Mouse (Mus musculus) erythroid progenitor cell, adult 5-6 weeks (primary cell): ENCODE data around the gene Pxt1. TPM values are rescaled to one million over a fixed set of nuclear protein-coding genes. Genes with fewer than 3 reads are reported as not detected.

Experiments used
- ATAC-seq: replicated peaks from 2 replicates; pipeline ENCODE4 v1.8.0; 2016; ENCODE audit warnings: moderate number of reproducible peaks, mild to moderate bottlenecking, moderate TSS enrichment, inconsistent platforms; ENCODE audit not compliant: poor library complexity, low FRiP score, severe bottlenecking
- total RNA-seq, 2 experiments: library from RNA; stranded (forward) in 1 of 2; stranded (reverse) in 1 of 2; fragments of 150-400 nt in 1 of 2; fragments of 186-747, 209-891 nt in 1 of 2; gene quantifications; 2 replicates each; pipeline versions ENCODE4 v1.2.3 to v1.2.4; 2015 to 2017; ENCODE audit warnings: low replicate concordance in 2 of 2

Pxt1 gene
- total RNA-seq, 2 experiments from 2014 or later = not detected

DNA sequence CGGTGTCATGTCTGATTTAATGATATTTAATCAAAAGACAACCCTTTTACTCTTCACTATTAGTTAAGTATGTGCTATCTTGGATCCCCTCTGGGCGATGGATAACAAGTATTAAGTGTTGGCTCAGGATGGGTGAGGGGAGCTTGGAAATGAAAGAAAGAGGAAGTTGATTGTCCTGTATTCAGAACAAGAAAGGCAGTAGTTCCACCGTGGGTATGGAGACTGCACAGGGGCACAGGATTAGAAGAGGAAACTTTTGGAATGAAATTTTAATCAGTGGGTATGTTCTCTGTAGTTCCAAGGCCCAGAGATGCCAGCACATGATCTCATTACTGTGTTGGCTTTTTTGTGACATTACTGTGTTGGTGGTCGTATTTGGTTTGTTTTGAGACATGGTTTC, 7.1 kb upstream of the Pxt1 start:
- ATAC-seq = no peak

DNA sequence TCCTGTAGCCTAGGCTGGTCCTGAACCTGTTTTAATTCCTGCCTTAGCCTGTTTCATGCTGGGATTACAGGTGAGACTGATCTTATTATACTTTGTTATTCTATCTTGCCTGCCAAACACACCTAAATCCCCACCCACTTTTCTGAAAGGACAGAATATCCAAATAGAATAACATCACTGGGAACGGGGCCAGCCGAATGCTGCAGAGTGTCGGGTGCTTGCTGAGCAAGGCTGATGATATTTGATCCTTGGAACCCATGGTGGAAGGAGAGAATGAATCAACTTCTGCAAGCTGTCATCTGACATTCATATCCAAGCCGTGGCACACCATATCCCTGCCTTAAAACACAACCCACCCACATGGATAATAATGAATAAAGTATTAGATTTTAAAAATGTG, 5.0 kb upstream of the Pxt1 start:
- ATAC-seq = no peak

DNA sequence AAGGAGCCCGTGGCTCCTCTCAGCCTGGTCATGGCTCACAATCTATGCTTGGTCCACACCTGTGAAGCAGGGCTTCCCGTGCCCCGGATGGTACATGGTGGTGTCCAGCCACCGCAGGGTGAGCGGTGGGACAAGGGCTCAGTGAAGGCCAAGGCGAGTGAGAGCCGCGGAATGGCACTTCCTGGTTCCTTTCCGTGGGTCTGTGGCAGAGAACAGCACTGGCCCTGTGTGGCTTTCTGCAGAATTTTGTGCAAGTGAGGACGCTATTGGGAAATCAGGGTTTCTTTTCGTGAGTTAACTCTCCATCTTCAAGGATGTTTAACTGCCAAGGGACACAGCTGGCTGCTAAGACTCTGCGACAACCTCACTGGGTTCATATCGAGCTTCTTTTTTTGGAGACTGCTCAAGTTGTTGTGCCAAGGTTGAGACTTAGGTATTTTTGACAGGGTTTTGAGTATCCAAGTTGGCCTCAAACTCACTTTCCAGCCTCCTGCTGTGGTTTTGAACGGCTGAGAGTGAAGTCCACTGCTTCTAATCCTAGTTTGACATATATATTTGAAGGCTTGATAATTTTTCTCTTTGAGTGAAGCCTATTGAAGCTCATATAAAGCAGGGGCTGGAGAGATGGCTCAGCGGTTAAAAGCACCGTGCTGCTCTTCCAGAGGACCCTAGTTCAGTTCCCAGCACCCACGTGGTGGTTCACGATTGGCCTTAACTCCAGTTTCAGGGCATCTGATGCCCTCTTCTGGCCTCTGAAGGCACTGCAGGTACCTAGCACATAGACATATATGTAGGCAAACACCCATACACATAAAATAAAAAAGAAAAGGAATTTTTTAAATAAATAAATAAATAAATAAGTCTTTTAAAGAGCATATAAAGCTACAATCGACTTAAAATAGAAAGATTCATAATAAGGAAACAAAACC, 3.6 kb upstream of the Pxt1 start:
- no peak for ATAC-seq

DNA sequence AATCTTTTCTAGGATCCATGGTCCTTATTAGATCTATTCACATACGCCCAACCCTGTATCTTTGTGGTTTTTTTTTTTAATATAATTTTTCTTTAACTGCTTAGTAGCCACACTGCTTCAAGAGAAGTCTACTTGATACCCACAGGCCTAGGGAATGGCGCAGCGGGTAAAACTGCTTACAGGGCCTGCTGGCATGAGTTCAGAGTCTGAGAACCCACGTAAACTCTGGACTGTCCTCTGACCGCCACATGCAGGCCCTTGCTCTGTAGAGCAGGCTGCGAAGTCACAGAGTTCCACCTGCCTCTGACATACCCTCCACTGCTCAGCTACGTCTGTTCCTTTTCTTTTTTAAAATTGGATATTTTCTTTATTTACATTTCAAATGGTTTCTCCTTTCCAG, 841 bp upstream of the Pxt1 start:
- ATAC-seq = no peak

DNA sequence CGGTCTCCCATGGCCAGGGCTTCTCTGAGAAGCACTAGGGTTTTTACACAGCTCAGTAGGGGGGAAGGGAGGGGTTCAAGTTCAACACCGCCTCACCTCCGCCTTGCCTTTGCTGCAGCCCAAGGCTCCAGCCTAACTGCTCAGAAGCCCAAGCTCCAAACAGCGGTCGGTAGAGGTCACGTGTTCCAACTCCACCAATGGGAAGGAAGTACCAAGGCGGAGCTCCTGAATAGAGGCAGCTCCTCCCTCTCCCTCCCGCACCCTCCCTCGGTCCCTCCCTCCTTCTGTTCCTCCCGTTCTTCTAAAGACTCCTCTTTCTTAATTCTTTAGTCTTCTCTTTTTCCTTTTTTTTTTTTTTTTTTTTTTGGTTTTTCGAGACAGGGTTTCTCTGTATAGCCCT, 1.5 kb downstream of the Pxt1 start:
- peak; percentile 94 for ATAC-seq

DNA sequence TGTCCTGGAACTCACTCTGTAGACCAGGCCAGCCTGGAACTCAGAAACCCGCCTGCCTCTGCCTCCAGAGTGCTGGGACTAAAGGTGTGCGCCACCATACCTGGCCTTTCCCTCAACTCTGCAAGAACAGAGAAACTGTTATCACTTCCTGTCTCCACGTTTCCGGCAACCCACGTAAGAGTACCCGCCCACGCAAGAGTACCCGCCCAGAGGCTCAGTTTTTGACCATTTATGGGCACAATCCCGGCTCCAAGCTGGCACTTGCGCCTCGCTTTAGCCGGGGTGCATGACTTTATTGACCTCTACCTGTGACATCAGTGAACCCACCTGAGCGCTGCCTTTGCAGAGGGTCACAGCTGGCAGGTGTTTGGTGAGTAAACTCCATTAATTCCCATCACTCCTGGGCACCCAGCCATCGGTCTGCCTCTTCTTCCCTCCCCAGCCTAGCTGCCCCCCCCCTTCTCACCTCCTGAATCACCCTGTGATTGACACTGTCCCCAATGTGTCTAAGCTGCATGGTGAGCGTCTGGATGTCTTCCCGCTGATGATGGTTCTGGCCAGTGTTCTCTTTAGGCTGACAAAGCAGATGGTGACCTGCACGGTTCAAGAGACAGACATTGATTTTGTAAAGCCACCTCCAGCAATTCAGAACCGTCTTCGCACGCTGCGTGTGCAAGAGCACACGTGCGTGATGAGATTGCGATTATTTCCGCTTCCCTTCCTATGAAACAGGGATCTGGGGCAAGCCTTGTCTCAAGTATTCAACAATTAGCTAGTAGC, 2.7 kb downstream of the Pxt1 start:
- ATAC-seq = no peak

DNA sequence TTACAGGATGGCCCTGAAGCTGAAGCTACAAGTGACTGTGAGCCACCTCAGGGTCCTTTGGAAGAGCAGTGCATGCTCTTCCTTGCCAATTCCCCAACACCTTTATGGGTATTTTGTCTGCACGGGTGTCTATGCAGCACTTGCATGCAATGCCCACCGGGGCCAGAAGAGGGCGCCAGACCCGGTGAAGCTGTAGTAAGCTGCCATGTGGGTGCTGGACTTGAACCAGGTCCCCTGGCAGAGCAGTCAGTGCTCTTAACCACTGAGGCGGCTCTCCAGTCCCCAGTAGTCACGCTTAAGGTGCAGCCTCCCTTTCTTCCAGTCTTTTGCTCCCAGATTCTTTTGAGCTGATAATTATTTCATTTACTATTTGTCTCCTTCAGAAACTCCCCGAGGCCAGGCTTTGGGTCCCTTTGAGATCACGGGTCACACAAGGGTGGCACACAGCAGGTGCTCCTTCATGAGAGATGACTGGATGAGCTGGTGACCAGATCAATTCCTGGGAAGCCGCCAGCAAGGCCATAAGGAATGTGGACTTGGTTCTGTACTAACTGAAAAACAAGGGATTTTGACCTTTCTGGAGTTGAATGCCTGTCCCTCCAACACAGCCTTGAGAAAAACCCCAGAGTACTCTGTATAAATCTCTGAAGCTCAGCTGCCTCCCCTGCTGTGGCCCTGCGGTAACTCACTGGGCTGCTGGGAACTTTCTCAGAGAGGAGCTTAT, 6.9 kb downstream of the Pxt1 start:
- peak; percentile 59; the same call in 1 of the 2 replicates for ATAC-seq

DNA sequence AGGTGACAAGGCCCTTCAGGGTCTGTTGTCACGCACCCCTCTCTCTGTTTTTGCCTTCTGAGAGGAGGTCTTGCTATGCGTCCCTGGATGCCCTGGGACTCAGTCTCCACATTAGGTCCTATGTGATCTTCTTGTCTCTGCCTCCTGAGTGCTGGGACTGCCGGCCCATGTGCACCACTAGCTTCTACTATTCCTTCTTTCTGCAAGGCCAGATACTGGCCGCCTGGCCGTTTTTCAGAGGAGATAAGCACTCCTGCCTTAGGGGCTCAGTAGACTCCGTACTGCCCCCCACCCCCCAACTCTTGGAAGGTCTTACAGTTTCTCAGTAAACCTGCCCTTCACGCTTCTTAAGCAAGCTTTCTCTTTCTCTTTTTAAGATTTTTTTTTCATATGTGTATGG, 7.5 kb downstream of the Pxt1 start:
- peak; percentile 43; the same call in 1 of the 2 replicates for ATAC-seq

DNA sequence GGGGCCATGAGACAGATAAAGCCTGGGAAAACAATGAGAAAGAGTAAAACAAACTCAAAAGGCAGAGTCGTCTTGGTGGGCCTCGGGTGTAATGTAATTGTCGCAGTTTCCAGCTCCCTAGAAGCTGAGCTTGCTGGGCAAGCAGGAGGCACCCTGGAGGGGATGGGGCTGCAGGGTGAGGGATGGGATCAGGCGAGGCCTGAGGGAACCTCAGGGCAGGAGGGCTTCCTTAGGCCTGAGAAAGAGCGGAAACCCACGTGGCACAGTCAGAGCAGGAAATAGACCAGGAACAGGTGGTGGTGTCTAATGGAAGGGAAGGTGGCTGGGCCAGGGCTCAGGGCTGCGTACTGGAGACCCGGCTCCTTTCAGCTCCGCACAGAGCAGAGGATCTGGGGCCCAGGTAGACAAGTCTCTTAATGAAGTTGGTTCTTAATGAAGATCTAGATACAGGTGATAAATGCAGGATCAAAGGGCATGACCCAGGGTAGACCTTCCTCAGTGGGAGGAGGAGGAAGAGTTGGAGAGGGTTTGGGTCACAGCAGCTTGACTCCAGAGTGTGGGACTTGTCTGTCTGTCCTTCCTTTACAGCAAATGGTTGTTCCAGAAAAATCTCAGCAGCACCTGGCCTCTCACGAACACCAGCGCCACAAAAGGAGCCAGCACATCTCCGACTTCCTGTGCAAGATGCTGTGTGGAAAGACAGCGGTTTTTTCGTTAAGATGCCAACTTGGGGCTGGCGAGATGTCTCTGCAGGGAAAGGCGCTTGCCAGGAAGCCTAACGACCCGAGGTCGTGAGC, 9.3 kb downstream of the Pxt1 start:
- ATAC-seq = no peak

DNA sequence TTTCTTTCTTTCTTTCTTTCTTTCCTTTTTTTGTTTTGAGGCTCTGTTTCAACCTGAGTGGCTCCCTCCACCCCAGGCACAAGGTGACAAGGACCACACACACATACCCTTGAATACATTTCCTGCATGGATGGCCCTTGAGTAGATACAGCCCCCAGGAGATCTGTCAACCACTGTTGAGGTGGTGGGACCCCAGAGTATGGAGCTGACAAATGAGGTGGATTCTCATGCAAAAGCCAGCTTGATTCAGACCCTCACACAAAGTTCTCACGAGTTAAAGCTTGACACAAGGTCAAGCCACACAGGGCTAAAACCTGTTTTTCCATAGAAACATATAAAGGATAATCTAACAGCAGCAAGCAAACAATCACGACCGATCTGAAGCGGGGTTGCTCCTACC, 11.4 kb downstream of the Pxt1 start:
- ATAC-seq = no peak

DNA sequence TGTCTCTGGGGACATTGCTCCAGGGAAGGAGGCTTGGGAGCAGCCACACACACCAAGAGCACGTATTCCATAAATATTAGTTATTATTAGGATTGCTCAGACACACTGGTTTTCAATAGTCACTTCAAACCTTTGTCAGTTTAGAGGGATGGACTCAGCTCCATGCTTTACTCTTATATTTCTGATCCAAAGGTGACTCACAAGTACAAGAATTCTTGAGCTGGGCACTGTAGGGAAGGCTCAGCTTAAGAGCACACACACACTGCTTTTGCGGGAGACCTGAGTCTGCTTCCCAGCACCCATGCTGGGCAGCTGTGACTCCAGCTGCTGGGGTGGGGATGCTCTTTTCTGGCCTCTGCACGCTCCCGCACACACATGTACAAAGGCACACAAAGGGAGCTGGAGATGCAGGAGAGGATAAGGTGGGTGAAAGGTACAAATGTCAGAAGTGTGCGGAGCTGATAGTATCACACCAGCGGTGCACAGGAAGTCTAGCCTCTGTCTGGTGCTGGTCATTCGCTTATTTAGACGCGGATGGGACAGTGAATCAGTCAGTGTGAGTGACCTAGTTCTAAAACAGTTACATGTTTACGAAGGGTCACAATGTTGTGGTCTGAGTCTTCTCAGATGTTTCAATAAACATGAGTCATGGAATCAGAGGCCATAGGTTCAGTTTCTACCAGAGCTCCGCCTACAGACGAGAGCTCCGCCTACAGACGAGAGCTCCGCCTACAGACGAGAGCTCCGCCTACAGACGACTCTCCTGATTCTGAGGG, 12.0 kb downstream of the Pxt1 start:
- ATAC-seq = no peak

DNA sequence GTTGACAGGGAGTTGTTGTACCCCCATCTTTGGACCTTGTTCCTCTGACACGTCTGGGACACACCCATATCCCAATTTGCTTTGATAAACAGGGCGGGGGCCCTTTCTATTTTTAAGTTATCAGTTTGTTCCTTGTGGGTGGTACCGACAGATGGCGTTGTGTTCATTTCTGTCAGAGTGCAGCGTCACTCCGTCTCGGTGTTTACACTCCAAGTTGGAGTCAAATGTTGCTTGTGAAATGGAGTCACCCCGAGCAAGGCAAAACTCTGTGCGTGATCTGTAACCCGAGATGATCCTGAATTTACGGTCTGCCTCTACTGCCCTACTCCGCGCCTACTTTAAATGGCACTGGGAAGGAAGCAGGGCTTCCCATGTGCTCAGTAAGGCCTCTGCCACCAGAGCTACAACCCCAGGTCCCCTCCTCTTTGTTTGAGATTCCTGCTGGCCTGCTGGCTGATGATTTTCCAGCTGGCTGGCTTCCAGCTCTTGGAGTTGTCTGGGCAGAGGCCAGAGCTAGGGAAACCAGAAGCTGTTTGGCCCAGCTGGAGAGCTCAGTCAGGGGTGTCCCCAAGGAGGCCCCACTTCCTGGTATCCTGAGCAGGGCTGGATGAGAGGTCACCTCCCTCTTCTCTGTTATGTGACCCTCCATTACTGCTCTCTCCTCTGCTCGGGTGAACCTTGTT, 13.1 kb downstream of the Pxt1 start:
- ATAC-seq = peak; percentile 85

DNA sequence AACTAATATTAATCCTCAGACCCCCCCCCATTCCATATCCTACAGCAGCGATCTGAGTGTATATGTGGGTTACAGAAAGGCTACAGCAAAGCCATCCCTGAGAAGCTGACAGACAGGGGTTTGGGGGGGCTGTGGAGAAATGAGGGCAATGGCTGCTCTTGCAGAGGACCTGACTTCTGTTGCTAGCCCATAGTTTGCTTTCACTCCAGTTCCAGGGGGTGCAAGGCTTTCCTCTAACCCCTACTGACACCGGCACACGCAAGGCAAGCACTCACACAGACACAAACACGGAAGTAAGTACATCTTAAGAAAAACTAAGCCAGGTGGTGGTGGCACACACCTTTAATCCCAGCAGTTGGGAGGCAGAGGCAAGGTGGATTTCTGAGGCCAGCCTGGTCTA, 14.3 kb downstream of the Pxt1 start:
- no peak for ATAC-seq

DNA sequence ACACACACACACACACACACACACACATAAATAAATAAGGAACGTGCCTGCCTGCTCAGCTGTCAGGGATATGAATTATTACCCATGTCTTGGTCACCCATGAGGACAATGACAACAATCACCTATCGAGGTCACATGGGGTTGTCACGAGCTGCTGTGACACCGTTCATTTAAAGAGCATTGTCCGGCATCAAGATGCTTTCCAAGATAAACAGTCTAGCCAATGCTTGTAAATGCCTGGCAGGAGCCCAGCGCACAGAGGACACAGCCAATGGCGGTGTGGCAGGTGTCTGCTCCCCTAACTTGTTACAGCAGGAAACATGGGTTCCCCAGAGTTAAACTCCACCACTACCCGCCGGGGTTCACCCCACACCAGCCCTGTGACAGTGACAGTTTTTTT, 15.6 kb downstream of the Pxt1 start:
- no peak for ATAC-seq

DNA sequence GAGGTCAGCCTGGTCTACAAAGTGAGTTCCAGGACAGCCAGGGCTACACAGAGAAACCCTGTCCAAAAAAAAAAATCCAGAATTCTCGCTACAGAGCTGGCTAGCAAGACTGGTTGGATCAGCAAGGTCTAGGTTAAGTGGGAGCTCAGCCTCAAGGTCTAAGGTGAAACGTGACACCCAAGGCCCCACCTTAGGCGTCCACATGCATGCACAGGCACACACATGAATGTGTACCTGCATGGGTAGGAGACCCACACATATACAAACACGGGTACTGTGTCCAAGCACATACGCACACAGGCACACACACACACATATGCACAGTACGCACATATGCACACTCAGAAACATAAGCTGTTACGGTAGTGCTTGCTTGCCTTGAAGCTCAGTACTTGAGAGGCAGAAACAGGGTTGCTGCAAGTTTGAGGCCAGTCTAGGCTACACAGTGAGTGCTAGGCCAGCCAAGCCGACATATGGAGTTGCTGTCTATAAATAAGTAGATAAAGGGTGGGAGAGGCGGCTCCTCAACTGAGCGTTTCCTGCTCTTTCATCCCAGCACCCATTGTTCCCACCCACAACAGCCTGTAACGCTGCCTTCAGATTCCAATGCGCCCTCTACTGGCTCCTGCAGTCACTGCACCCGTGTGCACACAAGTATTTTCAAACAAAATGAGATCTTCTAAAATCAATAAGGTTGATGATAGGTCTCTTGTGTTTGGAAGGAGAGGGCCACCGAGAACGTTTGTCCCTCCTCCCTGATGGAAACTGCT, 16.6 kb downstream of the Pxt1 start:
- peak; percentile 55 for ATAC-seq

DNA sequence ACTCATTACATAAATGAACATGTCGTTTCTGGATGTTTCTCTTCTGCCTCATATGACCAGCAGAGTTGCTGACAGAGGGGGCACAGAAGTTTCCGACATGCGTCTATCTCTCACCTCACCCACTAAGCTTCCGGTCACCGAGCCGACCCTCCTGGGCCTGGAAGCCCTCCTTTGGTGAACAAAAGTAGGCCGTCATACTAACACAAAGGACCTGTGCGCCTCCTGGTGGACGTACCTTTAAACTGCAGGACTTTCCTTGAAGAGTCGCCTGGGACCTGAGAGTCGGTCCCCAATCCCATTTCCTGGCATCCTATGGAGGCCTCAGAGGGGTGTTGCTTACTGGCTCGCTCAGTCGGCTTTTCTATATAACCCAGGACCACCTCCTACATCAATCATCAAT, 17.3 kb downstream of the Pxt1 start:
- 0 out of 2 replicates have a peak, but pooled peaks have one; percentile 28 for ATAC-seq

DNA sequence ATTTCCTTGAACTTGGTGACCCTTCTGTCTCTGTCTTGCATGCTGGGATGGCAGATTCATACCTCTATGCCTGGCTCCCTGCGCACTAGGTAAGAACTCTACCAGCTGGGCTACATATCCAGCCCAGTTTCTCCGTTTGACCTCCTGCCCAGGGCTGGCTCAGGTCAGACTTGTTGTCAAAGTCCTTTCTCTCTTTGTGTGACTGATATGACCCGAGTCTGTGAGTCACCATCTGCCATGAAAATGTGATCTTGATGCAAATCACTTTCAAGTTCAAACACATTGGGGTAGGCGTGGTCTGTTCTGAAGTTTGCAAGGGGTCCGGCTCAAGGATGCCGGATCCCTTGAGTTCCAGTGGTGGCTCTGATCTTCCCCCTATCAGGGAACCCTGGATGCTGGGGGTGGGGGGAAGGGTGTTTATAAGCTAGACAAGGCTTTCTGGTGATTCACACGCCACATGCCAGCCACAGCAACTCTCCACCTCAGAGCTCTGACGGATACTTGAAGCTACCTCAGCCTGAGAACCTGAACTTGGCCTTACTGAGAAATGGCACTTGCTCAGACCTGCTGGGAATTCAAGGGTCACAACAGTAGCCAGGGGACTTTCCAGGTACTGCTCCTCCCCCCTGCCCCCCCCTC, 18.6 kb downstream of the Pxt1 start:
- ATAC-seq = no peak
